Mouse (Mus musculus) thymus, adult 2 months (tissue): ENCODE data around the gene Galnt15.

Experiments
- CTCF ChIP-seq: fragments of 200-500 bp; IDR thresholded peaks from 2 replicates; pipeline ENCODE4 v1.5.1; 2012; ENCODE audit warnings: mild to moderate bottlenecking, control low read depth, low read length, moderate library complexity, borderline replicate concordance; ENCODE audit not compliant: control insufficient read depth, poor library complexity, insufficient read depth; ENCODE audit errors: extremely low read depth
- POLR2A ChIP-seq: fragments of 200-500 bp; IDR thresholded peaks from 2 replicates; pipeline ENCODE4 v1.6.1; 2012; ENCODE audit warnings: mild to moderate bottlenecking, low read length, control low read depth, moderate library complexity; ENCODE audit not compliant: control insufficient read depth, poor library complexity, insufficient read depth; ENCODE audit errors: extremely low read depth

DNA sequence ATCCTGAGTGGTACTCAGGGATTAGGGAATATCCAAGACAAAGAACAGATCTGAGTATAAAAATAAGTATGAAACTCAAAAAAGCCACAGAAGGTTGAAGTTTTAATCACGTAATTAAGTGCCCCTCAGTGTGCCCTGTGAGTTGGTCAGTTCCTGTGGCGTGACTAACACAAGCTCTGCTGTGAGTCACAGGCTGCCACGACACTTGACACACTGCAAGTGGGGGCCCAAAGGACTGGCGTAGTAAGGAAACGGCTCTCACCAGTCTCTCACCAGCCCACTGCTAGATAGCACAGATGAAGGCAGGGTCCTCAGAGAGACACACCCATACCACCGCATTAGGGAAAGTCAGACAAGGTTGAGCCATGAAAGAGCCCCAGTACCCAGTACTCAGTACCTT is 21.4 kb downstream of the Galnt15 start:
- no peak for TF ChIP-seq POLR2A
- no peak for TF ChIP-seq CTCF
